Mouse (Mus musculus) layer of hippocampus, adult 8-10 months (tissue): ENCODE data around the gene Thrap3. TPM values are rescaled to one million over a fixed set of nuclear protein-coding genes. Genes with fewer than 3 reads are reported as not detected.
A peak's percentile ranks its signal among the peaks of the same experiment; 100 is the strongest.
"Not testable (repeated sequence)": the region's sequence is repeated elsewhere in the genome, so short reads cannot be mapped to it uniquely, and the experiment has no call there.

Source experiments
- DNase-seq, 2 experiments: peaks; one replicate each; pipeline ENCODE4 v3.0.0; 2022; ENCODE audit warnings: low spot score in 2 of 2
- total RNA-seq, 4 experiments: library from RNA; stranded (reverse); gene quantifications; 2 replicates each; pipeline ENCODE4 v1.2.4; 2022

Thrap3 gene
- total RNA-seq, 4 experiments from 2014 or later, result 151 to 172 (median 170) TPM

DNA sequence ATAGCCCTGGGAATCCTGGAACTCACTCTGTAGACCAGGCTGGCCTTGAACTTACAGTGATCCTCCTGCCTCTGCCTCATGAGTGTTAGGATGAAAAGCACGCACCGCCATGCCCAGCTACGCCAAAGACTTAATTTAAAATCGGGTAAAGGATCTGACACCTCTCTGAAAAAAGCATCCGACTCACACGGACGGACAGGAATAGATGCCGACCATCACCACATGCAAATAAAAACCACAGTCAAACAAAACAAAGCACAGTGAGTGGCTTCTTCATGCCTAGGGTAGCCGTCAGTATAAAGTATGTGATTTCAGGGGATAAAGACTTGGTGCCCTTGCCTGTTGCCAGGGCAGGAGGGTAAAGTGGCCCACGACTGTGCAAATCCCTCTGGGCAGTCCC is 17.5 kb upstream of the Thrap3 start:
- DNase-seq, result no peak

DNA sequence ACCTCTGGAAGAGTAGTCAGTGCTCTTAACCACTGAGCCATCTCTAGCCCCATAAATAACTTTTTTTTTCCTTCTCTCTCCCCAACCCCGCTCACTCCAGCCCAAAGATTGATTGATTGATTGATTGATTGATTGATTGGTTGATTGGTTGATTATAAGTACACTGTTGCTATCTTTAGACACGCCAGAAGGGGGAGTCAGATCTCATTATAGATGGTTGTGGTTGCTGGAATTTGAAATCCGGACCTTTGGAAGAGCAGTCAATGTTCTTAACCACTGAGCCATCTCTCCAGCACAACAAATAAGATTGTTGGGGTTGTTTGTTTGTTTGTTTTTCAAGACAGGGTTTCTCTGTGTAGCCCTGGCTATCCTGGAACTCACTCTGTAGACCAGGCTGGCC is 17.0 kb upstream of the Thrap3 start:
- not testable (repeated sequence) for DNase-seq

GRCm38 (mm10) chr4:126217771-126218170 is 15.2 kb upstream of the Thrap3 start:
- DNase-seq, result no peak

DNA sequence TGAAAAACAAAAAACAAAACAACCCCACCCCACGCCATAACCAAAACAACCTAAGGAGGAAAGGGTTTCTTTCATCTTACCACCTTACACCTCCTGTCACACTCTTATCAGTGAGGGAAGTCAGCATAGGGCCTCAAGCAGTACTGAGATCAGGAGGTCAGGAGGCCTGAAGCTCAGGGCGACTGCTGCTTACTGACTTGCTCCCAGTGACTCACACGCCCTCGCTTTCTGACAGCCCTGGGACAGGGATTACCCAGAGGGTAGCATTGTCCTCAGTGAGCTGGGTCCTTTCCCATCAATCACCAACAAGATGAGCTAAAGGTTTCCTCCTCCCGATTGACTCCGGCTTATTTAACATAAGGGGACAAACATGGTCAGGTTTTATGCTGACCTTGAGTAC is 4.5 kb upstream of the Thrap3 start:
- DNase-seq, result no peak

GRCm38 (mm10) chr4:126205386-126205785 is 2.8 kb upstream of the Thrap3 start:
- no peak for DNase-seq

GRCm38 (mm10) chr4:126204661-126205230 is 2.2 kb upstream of the Thrap3 start:
- DNase-seq, result no peak

GRCm38 (mm10) chr4:126204016-126204415 is 1.5 kb upstream of the Thrap3 start:
- DNase-seq, result no peak

DNA sequence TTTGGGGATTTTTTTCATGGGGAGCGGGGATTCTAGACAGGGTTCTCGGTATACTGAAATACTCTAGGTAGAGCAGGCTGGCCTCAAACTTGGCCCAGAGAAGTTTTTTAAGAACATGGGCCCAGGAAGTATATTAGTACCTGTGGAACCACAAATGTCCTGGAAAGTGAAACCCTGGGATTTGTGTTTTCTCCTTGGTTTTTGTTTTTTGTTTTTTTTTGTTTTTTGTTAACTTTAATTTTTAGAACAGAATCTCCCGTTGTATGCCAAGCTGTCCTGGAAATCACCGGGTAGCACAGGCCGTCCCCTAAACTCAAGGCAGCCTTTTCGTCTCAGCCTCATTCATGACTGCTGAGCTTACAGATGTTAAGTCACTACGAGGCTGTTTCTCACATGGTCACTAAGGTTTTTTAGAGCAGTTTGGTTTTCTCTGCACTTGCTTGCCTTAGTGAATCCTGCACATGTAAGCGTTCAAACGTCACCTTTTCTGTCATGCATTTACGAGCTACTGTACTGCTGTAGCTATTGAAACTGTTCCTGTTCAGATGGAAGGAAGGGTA is 856 bp upstream of the Thrap3 start:
- DNase-seq, result no peak

DNA sequence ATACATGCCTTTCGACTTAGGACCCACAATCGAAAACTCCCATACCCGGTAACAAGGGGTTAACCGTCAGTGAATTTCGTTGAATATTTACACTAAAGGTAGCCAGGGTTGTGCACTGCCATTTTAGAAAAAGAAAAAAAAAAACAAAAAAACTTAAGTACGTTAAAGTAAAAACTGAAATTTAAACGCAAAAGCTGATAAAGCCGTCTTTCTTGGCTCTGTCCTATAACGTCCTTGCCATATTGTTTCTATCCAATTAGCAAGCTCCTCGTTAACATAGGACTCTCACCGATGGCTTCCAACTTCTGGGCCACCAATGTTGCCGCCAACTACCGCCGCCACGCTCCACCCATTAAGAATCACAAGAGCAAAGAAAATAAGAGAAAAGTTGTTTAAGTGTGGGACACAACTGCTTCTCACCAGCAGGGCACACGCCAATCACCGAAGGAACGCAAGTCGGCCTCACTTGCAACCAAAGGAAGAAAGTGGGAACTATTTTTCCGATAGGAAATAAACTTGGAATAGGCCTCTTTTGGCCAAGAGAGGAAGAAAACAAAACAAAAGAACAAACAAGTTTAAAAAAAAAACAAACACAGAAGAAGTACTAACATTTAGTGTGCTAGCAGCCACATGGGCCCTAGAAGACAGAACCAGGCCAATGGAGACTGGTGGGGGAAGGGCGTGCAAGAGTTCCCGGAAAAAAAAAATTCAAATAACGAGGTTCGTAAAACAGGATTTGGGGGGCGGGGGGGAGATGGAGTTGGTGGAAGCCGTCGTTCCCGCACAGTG is 852 bp downstream of the Thrap3 start:
- DNase-seq, result peak in 1 of 2 experiments; percentile 24

DNA sequence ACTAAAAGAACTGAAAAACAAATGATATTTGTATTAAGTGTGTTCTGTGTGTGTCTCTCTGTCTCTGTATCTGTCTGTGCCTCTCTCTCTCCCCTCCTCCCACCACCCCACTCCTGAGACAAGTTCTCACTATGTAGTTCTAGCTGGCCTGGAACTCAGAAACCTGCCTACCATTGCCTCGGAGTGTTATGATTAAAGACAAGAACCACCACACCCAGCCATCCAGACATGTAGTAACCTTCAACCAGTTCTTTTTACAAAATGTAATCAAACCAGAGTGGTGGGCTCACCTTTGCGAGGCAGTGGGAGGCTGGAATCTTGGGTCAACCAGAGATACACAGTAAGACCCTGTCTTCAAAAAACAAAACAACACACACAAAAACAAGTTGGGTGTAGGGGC is 1.9 kb downstream of the Thrap3 start:
- DNase-seq, result no peak

GRCm38 (mm10) chr4:126200036-126200435 is 2.5 kb downstream of the Thrap3 start:
- no peak for DNase-seq

DNA sequence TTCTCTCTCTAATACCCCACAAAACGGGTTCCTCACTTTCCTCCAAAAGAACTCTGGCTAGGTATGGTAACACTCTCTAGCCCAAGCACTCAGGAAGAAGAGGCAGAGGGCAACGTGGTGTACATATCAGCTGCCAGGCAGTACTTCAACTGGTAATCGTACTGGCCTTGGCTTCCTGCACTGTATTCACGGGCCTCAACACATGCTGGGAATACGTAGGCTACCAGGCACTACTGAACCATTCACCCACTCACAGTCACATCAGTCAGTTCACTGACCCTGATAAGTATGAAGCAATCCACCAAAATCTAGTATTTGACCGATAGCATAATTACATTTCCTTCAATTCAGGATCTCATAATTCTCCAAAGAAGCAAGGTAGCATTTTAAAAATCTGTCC is 3.0 kb downstream of the Thrap3 start:
- DNase-seq, result no peak

GRCm38 (mm10) chr4:126197485-126197884 is 5.1 kb downstream of the Thrap3 start:
- no peak for DNase-seq

GRCm38 (mm10) chr4:126194916-126195315 is 7.6 kb downstream of the Thrap3 start:
- DNase-seq, result no peak

GRCm38 (mm10) chr4:126194216-126194615 is 8.3 kb downstream of the Thrap3 start:
- no peak for DNase-seq

GRCm38 (mm10) chr4:126190636-126191035 is 11.9 kb downstream of the Thrap3 start:
- no peak for DNase-seq

- no peak for DNase-seq
These were observed 15.5 kb downstream of the Thrap3 start for GRCm38 (mm10) chr4:126187096-126187495.

DNA sequence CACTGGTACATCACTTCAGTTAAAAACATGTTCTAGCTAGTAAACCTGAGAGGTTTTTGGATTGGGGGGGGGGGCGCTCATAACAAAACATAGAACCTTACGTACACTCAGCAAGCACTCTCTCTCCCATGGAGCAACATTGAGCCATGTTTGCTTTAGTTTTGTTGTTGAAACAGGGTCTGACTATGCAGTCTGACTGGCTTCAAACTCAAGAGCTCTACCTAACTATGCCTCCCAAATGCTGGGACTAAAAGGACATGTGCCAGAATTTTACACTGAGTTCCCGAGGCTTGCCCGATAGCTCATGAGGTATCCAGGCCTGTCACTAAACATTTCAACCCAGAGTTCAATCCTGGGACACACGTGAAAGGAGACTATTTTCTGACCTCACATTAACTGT is 19.5 kb downstream of the Thrap3 start:
- no peak for DNase-seq

DNA sequence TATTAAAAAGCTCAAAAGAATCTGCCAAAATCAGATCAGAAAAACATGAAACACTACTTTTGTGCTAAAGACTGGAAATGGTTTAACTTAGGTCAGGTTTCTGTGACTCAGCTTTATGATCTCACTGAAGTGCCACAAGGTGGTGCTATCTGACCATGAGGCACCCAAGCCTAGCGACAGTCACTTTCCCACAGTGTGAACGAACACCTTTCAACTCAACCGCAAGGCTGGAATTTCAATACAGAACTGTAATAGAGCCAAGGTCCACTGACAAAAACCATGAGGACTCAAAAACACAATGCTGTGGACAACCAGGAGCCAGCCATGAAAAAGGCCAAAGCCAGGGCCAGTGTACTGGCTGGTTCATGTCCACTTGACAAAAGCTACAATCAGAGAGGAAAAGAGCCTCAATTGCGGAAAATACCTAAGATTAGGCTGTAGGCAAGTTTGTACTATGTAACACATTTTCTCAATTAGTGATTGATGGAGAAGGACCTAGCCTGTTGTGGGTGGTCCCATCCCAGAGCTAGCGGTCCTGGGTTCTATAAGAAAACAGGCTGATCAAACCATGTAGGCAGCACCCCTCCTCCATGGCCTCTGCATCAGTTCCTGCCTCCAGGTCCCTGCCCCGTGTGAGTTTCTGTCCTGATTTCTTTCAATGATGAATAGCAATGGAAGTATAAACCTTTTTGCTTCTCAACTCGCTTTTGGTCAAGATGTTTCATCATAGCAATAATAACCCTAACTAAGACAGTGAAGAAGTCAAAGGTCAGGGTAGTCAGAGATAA is 21.2 kb downstream of the Thrap3 start:
- peak in 1 of 2 experiments; percentile 31 for DNase-seq

GRCm38 (mm10) chr4:126175980-126176379 is 26.6 kb downstream of the Thrap3 start:
- DNase-seq, result not testable (repeated sequence)

- DNase-seq, result no peak
These were observed 28.8 kb downstream of the Thrap3 start for GRCm38 (mm10) chr4:126173800-126174199.

- not testable (repeated sequence) for DNase-seq
These were observed 31.8 kb downstream of the Thrap3 start for GRCm38 (mm10) chr4:126170737-126171136.
